Mouse (Mus musculus): ENCODE results near the gene Tmem238l. TPM values are rescaled to one million over a fixed set of nuclear protein-coding genes. Genes with fewer than 3 reads are reported as not detected.

Tmem238l gene
- polyA plus RNA-seq (2014; fragmentation: Nextera tagmentation; extraction: Ambion mirVana) = not detected in 2 replicates

DNA sequence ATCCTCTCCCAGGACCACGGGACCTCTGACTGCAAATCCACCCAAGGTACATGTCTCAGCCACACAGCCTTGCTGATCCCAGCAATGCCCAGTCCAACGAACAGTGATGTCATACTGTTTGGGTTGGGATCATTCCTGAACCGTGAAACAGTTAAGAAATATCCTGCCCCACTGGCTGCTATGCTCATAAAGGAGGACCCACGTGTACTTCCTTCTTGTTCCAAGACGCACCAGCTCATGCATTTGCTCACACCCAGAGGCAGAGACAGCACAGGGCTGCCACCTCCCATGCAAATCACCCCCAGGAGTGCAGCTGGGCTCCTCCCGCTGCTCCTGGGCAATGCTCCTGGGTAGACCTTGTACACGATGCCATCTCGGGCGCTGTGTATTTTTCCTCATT lies at the start of gene Tmem238l:
Gene Tmem238l (plus strand): TSS at position 336 of the 400 bp plus-strand sequence.
- Histone ChIP-seq H3K4me1 (ENCODE audit: control insufficient read depth, insufficient read depth, low read length) (no peaks in the 10 kb centered on the region), H3K4me3 (ENCODE audit: low read depth, low read length) (no peak within 1 kb of the TSS), H3K9me3 (ENCODE audit: control insufficient read depth, low read length) (no peaks in the 10 kb centered on the region), H3K27me3 (ENCODE audit: control insufficient read depth, insufficient read depth, low read length) (no peaks in the 10 kb centered on the region), H3K36me3 (ENCODE audit: control insufficient read depth, insufficient read depth, low read length) (no peaks in the 10 kb centered on the region), H3K4me2 (ENCODE audit: low read depth, severe bottlenecking) (no peak within 1 kb of the TSS), H3K27ac (replicated peaks; ENCODE audit: low read depth, low read length) (no peak within 1 kb of the TSS), H3K9ac (ENCODE audit: low read length) (no peak within 1 kb of the TSS)
- DNase-seq (ENCODE audit: low spot score) (no peak), ATAC-seq (ENCODE audit: insufficient number of reproducible peaks, low FRiP score, low TSS enrichment, low read depth) (no peak)
- 82% methylated on average over 9 of the region's 9 CpGs for WGBS

DNA sequence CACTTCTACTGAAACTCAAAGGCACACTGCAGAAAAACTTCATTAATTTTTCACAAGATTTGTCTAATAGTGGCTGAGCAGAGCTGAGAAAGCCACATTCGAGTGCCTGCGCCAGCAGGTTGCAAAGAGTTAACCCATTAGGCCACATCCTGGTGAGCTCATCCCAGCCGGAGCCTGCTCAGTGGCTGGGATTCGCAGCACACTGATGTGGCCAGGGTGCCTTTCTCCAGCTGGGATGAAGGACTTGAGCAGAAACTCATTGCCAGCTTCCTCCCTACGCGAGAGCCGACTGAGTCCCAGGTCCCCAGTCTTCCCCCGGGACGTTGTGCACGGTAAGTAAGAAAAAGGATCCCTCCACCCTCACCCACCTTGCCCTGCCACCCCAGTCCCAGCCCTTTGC lies 44.6 kb upstream of the Tmem238l start, which contains the start of gene Pirt:
Gene Pirt (plus strand): TSS at position 171 of the 400 bp plus-strand sequence.
- Histone ChIP-seq H3K27me3 (ENCODE audit: control insufficient read depth, insufficient read depth, low read length) (no peaks in the 10 kb centered on the region), H3K4me2 (ENCODE audit: low read depth, severe bottlenecking) (no peak within 1 kb of the TSS), H3K4me3 (ENCODE audit: low read depth, low read length) (no peak within 1 kb of the TSS), H3K9ac (ENCODE audit: low read length) (no peak within 1 kb of the TSS), H3K36me3 (ENCODE audit: control insufficient read depth, insufficient read depth, low read length) (no peaks in the 10 kb centered on the region), H3K4me1 (ENCODE audit: control insufficient read depth, insufficient read depth, low read length) (no peaks in the 10 kb centered on the region), H3K9me3 (ENCODE audit: control insufficient read depth, low read length) (no peaks in the 10 kb centered on the region), H3K27ac (replicated peaks; ENCODE audit: low read depth, low read length) (no peak within 1 kb of the TSS)
- 49% methylated on average over 10 of the region's 10 CpGs for WGBS
- DNase-seq (ENCODE audit: low spot score) (no peak), ATAC-seq (ENCODE audit: insufficient number of reproducible peaks, low FRiP score, low TSS enrichment, low read depth) (no peak)

DNA sequence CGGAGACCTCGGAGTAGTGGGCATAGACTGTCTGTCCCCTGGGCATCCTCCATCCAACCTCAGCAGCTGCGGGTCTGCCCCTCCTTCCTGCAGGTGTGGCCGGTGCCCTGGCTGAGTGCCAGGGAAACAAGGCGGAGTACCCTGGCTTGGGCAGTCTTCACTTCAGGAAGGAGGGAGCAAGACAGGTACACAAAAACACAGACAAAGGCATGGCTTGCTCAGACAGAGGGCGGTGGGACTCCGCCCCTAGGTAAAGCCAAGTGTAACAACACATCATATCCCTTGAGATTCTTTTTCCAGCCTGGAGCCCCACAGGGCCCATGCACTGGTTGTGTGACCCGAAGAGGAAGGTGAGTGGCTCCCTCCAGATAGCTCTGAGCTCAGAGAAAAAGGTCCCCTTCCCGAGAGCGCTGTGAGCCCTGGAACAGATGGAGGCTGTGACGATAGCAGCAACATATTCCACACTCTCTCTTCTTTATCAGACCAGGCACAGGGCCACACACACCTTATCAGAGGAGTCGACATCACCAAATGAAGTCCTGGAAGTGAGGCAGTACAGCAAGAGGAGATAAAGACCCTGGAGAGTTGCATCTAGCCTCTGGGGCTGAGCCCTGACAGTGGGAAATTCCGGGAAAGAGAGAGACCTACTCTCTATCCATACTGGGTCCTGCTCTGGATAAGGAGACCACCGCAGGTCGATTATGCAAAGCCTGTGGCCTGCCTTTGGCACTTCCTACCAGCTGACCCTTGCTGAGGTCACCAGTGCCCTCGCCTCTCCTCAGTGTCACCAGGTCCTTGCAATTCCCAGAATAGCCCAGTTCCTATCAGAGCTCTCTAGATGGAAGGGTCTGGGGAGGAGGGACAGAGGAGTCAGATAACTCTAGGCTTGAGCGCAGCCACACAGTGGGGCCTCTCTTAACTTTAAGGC lies 43.6 kb upstream of the Tmem238l start:
- Histone ChIP-seq H3K9me3 (ENCODE audit: control insufficient read depth, low read length) (no peaks in the 10 kb centered on the region), H3K27ac (replicated peaks; ENCODE audit: low read depth, low read length) (no peak overlapping the region), H3K4me1 (ENCODE audit: control insufficient read depth, insufficient read depth, low read length) (no peaks in the 10 kb centered on the region), H3K27me3 (ENCODE audit: control insufficient read depth, insufficient read depth, low read length) (no peaks in the 10 kb centered on the region), H3K36me3 (ENCODE audit: control insufficient read depth, insufficient read depth, low read length) (no peaks in the 10 kb centered on the region), H3K4me3 (ENCODE audit: low read depth, low read length) (no peak overlapping the region), H3K4me2 (ENCODE audit: low read depth, severe bottlenecking) (no peak overlapping the region), H3K9ac (ENCODE audit: low read length) (no peak overlapping the region)
- ATAC-seq (ENCODE audit: insufficient number of reproducible peaks, low FRiP score, low TSS enrichment, low read depth) (peak; percentile 47; the same call in 1 of the 2 replicates), DNase-seq (ENCODE audit: low spot score) (no peak)
- 55% methylated on average over 17 of the region's 17 CpGs for WGBS

DNA sequence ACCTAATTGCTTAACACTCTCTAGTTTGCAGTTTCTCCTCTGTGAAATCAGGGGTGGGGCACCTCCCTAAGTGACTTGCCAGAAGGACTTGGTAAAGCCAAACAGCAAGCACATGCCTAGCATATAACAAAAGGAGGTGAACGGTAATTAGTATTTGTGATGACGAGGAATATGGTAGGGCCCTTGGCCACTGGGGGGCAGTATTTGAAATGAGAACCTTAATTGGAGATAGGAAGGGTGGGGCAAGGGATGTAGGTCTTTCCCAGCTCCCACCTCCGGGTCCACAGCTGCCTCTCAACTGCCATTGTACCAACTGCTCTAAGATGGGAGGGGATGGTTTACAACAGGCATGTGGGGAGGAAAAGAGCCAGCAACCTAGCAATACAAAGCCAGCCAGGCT lies 42.2 kb upstream of the Tmem238l start:
- H3K36me3 ChIP-seq (ENCODE audit: control insufficient read depth, insufficient read depth, low read length) = no peaks in the 10 kb centered on the region
- H3K9ac ChIP-seq (ENCODE audit: low read length) = no peak overlapping the region
- H3K4me3 ChIP-seq (ENCODE audit: low read depth, low read length) = no peak overlapping the region
- H3K4me2 ChIP-seq (ENCODE audit: low read depth, severe bottlenecking) = no peak overlapping the region
- no peaks in the 10 kb centered on the region for H3K27me3 ChIP-seq (ENCODE audit: control insufficient read depth, insufficient read depth, low read length)
- DNase-seq (ENCODE audit: low spot score) = peak; percentile 59
- H3K27ac ChIP-seq (replicated peaks; ENCODE audit: low read depth, low read length) = no peak overlapping the region
- no peak for ATAC-seq (ENCODE audit: insufficient number of reproducible peaks, low FRiP score, low TSS enrichment, low read depth)
- H3K9me3 ChIP-seq (ENCODE audit: control insufficient read depth, low read length) = no peaks in the 10 kb centered on the region
- H3K4me1 ChIP-seq (ENCODE audit: control insufficient read depth, insufficient read depth, low read length) = no peaks in the 10 kb centered on the region
- WGBS = 32% methylated on average over 3 of the region's 3 CpGs

DNA sequence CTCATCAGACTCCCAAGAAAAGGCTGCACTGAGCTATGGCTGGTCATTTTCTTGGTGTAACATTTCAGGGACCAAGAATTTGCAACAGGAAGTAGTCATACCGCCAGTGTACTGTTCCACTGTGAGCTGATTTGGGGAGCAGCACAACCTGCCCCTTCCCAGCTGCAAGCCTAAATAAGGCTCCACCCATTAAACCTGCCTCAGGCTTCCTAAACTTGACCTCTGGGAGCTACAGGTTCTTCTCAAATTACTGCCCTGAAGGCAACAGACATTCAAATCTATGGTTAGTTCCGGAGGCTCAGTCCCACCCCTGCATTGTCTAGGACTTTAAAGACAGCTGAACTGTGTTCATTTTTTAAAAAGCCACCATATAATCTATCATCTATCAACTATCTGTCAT lies 36.4 kb upstream of the Tmem238l start:
- Histone ChIP-seq H3K27me3 (ENCODE audit: control insufficient read depth, insufficient read depth, low read length) (no peaks in the 10 kb centered on the region), H3K4me2 (ENCODE audit: low read depth, severe bottlenecking) (no peak overlapping the region), H3K4me1 (ENCODE audit: control insufficient read depth, insufficient read depth, low read length) (no peaks in the 10 kb centered on the region), H3K4me3 (ENCODE audit: low read depth, low read length) (no peak overlapping the region), H3K9ac (ENCODE audit: low read length) (no peak overlapping the region), H3K27ac (replicated peaks; ENCODE audit: low read depth, low read length) (no peak overlapping the region), H3K36me3 (ENCODE audit: control insufficient read depth, insufficient read depth, low read length) (no peaks in the 10 kb centered on the region), H3K9me3 (ENCODE audit: control insufficient read depth, low read length) (no peaks in the 10 kb centered on the region)
- ATAC-seq (ENCODE audit: insufficient number of reproducible peaks, low FRiP score, low TSS enrichment, low read depth) (no peak), DNase-seq (ENCODE audit: low spot score) (no peak)
- 59% methylated on average over 2 of the region's 2 CpGs for WGBS

DNA sequence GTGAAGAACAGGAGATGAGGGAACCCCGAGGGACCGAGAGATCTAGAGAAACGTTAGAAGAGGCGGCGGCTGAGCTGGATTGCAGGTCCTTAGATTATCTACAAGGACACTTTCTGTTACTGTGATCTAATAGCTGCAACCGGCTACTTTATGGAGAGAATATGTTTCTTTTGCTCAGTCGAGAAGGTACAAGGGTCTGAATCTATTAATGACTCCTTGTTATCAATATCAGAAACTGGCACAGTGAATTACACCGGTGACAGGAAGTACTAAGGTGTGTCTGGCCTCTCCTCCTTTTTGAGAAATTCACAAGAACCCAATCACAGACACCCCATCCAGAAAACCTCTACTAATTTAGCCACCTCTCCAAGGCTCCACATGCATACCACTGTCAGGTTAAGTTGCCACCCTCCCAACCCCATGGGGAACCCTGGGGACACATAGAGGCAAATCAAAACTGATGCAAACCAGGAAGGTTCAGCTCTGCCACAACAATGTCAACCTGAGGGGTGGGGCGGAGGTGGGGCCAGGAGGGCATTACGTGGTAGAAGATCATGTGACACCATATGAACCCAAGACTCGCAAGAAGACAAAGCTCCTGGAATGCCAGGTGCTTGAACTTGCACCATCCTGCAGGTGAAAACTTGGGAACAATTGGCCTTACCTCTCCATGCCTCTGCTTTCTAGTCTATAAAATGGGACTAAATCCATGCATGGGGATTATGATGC lies 32.2 kb upstream of the Tmem238l start:
- Histone ChIP-seq H3K4me1 (ENCODE audit: control insufficient read depth, insufficient read depth, low read length) (no peaks in the 10 kb centered on the region), H3K9ac (ENCODE audit: low read length) (no peak overlapping the region), H3K27ac (replicated peaks; ENCODE audit: low read depth, low read length) (no peak overlapping the region), H3K27me3 (ENCODE audit: control insufficient read depth, insufficient read depth, low read length) (no peaks in the 10 kb centered on the region), H3K4me2 (ENCODE audit: low read depth, severe bottlenecking) (no peak overlapping the region), H3K4me3 (ENCODE audit: low read depth, low read length) (no peak overlapping the region), H3K9me3 (ENCODE audit: control insufficient read depth, low read length) (no peaks in the 10 kb centered on the region), H3K36me3 (ENCODE audit: control insufficient read depth, insufficient read depth, low read length) (no peaks in the 10 kb centered on the region)
- ATAC-seq (ENCODE audit: insufficient number of reproducible peaks, low FRiP score, low TSS enrichment, low read depth) (no peak), DNase-seq (ENCODE audit: low spot score) (no peak)
- 83% methylated on average over 11 of the region's 11 CpGs for WGBS

DNA sequence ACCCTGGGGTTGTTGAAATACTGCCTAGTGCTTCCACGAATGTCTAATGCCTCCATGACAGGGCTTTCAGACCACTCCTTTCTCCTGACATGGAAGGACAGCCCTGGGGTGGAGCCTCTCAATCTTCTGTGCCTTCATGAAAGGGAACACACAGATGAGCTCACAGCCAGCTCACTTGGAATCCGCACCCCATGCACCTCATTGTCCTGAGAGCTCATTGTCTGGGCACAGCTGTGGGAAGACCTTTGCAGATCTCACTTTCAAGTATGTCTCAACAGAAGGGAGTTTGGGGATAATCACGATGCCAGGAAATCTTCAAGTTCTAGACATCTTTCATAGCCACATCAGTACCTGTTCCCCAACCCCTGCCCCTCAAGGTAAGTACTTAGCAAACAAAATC lies 28.1 kb upstream of the Tmem238l start:
- 79% methylated on average over 3 of the region's 3 CpGs for WGBS

DNA sequence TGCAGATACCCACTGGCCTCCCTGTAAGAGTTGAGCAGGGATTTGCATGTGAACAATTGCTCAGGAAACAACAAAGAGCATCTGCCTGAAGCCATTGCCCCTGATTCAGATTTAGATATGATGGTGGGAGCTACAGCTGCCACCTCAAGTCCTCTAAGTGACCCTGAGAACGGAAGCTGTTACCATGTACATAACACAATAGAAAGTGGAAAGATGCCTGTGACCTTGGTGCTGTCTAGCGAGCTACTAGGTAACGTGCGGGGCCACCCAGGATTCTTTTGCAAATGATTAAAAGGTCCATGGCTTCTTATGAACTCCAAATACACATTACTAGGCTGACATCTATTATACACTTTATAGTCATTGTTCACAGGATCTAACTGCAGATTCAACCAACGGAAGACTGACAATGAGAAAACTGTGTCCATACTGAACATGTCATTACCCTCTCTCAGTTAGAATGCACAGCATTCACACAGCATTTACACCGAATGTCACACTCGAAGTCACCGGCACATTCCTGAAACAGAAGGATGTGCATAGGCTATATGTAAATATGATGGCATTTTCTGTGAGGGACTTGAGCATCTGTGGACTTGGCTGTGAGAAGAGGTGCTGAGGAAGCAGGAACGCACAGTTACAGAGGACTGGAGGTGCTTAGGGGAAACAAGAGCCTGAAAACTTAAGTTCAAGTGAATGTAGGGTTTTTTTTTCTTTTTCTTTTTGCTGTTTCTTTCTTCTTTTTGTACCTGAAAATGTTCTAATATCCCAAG lies 23.4 kb upstream of the Tmem238l start:
- no peaks in the 10 kb centered on the region for H3K9me3 ChIP-seq (ENCODE audit: control insufficient read depth, low read length)
- no peaks in the 10 kb centered on the region for H3K4me1 ChIP-seq (ENCODE audit: control insufficient read depth, insufficient read depth, low read length)
- 87% methylated on average over 9 of the region's 9 CpGs for WGBS
- no peaks in the 10 kb centered on the region for H3K27me3 ChIP-seq (ENCODE audit: control insufficient read depth, insufficient read depth, low read length)
- no peaks in the 10 kb centered on the region for H3K36me3 ChIP-seq (ENCODE audit: control insufficient read depth, insufficient read depth, low read length)
- no peak overlapping the region for H3K4me2 ChIP-seq (ENCODE audit: low read depth, severe bottlenecking)
- no peak overlapping the region for H3K9ac ChIP-seq (ENCODE audit: low read length)
- no peak for ATAC-seq (ENCODE audit: insufficient number of reproducible peaks, low FRiP score, low TSS enrichment, low read depth)
- no peak overlapping the region for H3K27ac ChIP-seq (replicated peaks; ENCODE audit: low read depth, low read length)
- no peak for DNase-seq (ENCODE audit: low spot score)
- H3K4me3 ChIP-seq (ENCODE audit: low read depth, low read length) = no peak overlapping the region

More for the DNA sequence above, 28.1 kb upstream of the Tmem238l start:
- no peaks in the 10 kb centered on the region for H3K4me1 ChIP-seq (ENCODE audit: control insufficient read depth, insufficient read depth, low read length)
- no peak for ATAC-seq (ENCODE audit: insufficient number of reproducible peaks, low FRiP score, low TSS enrichment, low read depth)
- H3K9ac ChIP-seq (ENCODE audit: low read length) = no peak overlapping the region
- H3K4me3 ChIP-seq (ENCODE audit: low read depth, low read length) = no peak overlapping the region
- no peaks in the 10 kb centered on the region for H3K27me3 ChIP-seq (ENCODE audit: control insufficient read depth, insufficient read depth, low read length)
- H3K9me3 ChIP-seq (ENCODE audit: control insufficient read depth, low read length) = no peaks in the 10 kb centered on the region
- H3K4me2 ChIP-seq (ENCODE audit: low read depth, severe bottlenecking) = no peak overlapping the region
- no peak overlapping the region for H3K27ac ChIP-seq (replicated peaks; ENCODE audit: low read depth, low read length)
- no peak for DNase-seq (ENCODE audit: low spot score)
- H3K36me3 ChIP-seq (ENCODE audit: control insufficient read depth, insufficient read depth, low read length) = no peaks in the 10 kb centered on the region

All from limb, embryonic 11.5 days (tissue).